Mouse (Mus musculus): ENCODE data around the gene Slc6a17. TPM values are rescaled to one million over a fixed set of nuclear protein-coding genes. Genes with fewer than 3 reads are reported as not detected.

Gene Slc6a17
- 100 to 1,000 TPM; 276 to 290 TPM for total RNA-seq (2021)
- long read RNA-seq, experiment 1, full-length matches to known transcripts = 7 of 68 reads
- long read RNA-seq, experiment 1, partial matches to known transcripts = 2 of 68 reads
- long read RNA-seq, experiment 1, other reads (novel, unspliced or antisense) = 59 of 68 reads
- long read RNA-seq, experiment 2, full-length matches to known transcripts = 17 of 85 reads
- long read RNA-seq, experiment 2, partial matches to known transcripts = 4 of 85 reads
- long read RNA-seq, experiment 2, other reads (novel, unspliced or antisense) = 64 of 85 reads

DNA sequence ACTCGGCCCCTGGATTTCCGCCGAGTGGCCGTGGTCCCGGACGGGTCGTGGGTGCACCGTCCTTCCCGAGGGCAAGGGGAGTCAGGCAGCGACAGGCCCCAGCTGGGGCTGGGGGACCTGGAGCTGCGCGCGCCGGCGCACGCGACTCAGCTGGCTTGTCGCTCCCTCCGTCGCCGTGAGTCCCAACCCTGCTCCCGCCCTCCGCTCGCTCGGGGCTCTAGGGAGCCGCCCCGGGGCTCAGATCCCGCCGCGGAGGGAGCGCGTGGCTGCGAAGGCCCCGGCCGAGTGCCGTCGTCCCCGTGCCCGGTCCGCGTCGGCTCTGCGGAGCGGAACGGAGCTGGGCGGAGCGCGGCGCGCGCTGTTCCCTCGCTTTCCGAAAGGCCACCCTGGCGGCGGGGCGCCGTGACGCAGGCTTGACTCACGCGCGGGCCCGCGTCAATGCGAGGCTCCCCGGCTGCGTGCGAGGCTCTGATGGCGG lies at the start of gene Slc6a17:
Gene Slc6a17, minus strand, starts transcription at position 388 of the 478 bp plus-strand sequence.
- DNase-seq (ENCODE audit: low spot score in 2 of 2) = peak; percentile 87
- peak within 1 kb of the TSS; percentile 77 for H3K4me3 ChIP-seq
- H3K27ac ChIP-seq = peak within 1 kb of the TSS; percentile 95
- peak; percentile 74 for TF ChIP-seq CTCF (conservative IDR thresholded peaks at IDR 0.05)

DNA sequence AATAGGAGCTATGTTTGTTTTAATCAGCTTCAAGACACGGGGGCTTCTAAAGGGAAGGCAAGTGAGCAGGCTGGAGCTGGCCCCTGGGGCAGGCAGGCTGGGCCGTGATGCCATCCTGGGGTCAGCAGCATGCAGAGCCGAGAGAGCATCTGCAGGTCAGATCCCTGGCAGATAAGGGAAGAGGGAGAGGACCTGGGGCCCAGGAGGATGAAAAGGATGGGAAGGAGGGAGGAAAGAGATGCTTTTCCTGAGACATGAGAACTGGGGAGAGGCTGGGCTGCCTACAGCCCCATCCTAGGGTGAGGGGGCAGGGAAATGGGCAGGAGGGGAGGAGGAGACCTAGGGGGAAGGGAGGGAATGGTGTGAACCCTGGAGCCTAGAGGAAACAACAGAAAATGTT lies 47.5 kb upstream of the Slc6a17 start:
- no peak for DNase-seq (ENCODE audit: low spot score in 2 of 2)
- no peak for TF ChIP-seq CTCF (conservative IDR thresholded peaks at IDR 0.05)
- no peak overlapping the region for H3K27ac ChIP-seq
- H3K4me3 ChIP-seq = no peak overlapping the region

DNA sequence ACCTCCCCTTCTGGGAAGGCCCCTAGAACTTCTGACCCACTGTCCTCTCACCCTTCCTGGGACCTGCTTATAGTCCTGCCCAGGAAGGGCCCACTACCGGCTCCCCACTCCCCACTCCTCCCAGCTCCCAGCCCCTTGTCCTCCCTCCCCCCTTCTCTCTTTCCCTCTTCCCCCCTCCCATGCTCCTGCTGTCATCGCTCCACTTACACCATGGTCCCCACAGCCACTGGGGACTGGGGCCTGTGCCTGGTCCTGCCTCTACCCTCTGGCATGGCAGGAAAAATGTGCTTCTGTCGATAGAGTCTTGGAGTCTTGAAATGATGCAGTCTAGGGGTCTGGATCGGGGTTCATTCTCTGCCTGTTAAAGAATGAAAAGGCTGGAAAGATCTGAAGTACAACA lies 46.1 kb upstream of the Slc6a17 start:
- H3K27ac ChIP-seq = no peak overlapping the region
- no peak for TF ChIP-seq CTCF (conservative IDR thresholded peaks at IDR 0.05)
- no peak for DNase-seq (ENCODE audit: low spot score in 2 of 2)
- H3K4me3 ChIP-seq = no peak overlapping the region

GRCm38 (mm10) chr3:107562591-107562990 lies 44.8 kb upstream of the Slc6a17 start:
- no peak overlapping the region for H3K27ac ChIP-seq
- DNase-seq (ENCODE audit: low spot score in 2 of 2) = no peak
- H3K4me3 ChIP-seq = no peak overlapping the region
- TF ChIP-seq CTCF (conservative IDR thresholded peaks at IDR 0.05) = no peak

GRCm38 (mm10) chr3:107562104-107562503 lies 44.3 kb upstream of the Slc6a17 start:
- Histone ChIP-seq H3K4me3 (no peak overlapping the region), H3K27ac (no peak overlapping the region)
- TF ChIP-seq CTCF (conservative IDR thresholded peaks at IDR 0.05) = 0 out of 2 replicates have a peak, but pooled peaks have one; percentile 6
- no peak for DNase-seq (ENCODE audit: low spot score in 2 of 2)

DNA sequence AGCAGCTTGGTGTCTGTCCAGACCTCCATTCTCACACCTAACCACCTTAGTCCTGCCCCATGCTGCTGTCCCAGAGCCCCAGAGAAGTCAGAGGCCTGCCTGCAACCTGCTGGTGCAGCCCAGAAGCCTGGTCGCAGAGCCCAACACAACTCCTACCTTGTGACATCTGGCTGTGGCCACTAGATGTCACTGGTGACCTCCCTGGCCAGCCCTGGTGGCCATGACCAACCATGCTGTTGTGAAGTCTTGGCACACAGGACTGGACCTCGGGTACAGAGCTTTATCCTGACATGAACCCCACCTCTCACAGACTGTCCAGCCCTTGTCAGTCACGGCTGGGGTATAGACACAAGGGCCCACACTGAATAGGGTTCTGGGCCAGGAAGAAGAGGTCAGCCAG lies 41.4 kb upstream of the Slc6a17 start:
- Histone ChIP-seq H3K27ac (no peak overlapping the region), H3K4me3 (no peak overlapping the region)
- TF ChIP-seq CTCF (conservative IDR thresholded peaks at IDR 0.05) = peak; percentile 91
- DNase-seq (ENCODE audit: low spot score in 2 of 2) = peak; percentile 45 to 54

DNA sequence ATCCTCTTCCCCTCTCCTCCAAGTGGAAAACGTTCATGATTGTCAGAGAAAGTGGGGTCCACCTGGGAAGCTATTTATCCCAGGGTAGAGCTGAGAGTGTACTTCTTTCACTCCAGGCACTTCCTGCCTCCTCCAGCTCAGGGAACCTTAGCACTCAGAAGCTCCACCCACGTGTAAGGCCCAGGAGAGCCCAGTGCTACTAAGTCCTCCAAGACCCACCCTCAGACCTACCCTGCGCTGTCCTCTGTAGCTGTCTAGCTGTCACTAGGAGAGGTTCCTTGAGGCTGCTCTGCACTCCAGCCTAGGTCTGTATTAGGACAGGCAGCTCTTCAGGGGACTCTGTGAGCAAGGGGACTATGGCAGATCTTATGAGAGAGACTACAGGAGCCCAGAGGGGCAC lies 40.9 kb upstream of the Slc6a17 start:
- no peak for TF ChIP-seq CTCF (conservative IDR thresholded peaks at IDR 0.05)
- Histone ChIP-seq H3K4me3 (no peak overlapping the region), H3K27ac (no peak overlapping the region)
- no peak for DNase-seq (ENCODE audit: low spot score in 2 of 2)

DNA sequence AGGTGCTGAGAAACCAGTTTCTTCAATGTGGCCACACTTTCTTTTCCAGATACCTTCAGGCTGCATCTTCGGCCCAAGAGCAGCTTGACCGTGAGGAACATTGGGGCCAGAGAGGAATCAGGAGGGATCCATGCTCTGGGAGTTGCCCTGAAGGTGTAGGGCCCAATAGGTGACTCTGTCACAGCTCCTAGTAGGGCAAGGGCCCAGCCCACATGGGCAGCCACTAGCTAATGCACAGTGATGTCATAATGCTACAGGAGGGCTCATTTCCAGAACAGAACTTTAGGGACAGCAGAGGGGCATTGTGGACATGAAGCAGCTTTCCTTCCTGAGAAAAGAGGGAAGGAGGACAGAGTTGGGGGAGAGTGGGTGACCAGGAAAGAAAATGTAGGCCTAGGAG lies 37.0 kb upstream of the Slc6a17 start, which contains the start of gene Ubl4b:
Gene Ubl4b, minus strand, starts transcription at position 232 of the 400 bp plus-strand sequence.
- TF ChIP-seq CTCF (conservative IDR thresholded peaks at IDR 0.05) = no peak
- no peak within 1 kb of the TSS for H3K27ac ChIP-seq
- no peak within 1 kb of the TSS for H3K4me3 ChIP-seq
- no peak for DNase-seq (ENCODE audit: low spot score in 2 of 2)

GRCm38 (mm10) chr3:107550409-107551049 lies 32.7 kb upstream of the Slc6a17 start:
- DNase-seq (ENCODE audit: low spot score in 2 of 2) = peak; percentile 54 to 79
- Histone ChIP-seq H3K4me3 (no peak overlapping the region), H3K27ac (no peak overlapping the region)
- TF ChIP-seq CTCF (conservative IDR thresholded peaks at IDR 0.05) = peak; percentile 84

DNA sequence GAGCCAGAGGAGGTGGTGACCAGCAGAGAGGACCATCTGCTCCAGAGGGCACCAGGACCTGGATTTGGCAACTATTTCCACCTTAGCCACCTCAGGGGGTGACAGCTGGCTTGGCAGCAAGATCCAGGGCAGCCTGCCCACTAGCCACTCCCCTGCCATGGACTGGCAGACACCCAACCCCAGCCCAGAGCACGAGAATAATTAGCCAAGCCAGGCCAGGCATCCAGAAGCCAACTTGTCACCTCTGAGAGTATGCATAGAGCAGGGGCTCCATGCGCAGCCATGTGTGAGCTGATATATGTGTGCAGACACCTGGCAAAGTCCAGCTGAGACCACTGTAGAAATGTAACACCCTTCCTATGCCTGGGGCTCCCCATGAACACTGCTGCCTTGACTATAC lies 29.1 kb upstream of the Slc6a17 start:
- DNase-seq (ENCODE audit: low spot score in 2 of 2) = no peak
- H3K4me3 ChIP-seq = no peak overlapping the region
- no peak for TF ChIP-seq CTCF (conservative IDR thresholded peaks at IDR 0.05)
- no peak overlapping the region for H3K27ac ChIP-seq

- TF ChIP-seq CTCF (conservative IDR thresholded peaks at IDR 0.05) = no peak
- Histone ChIP-seq H3K27ac (no peak overlapping the region), H3K4me3 (no peak overlapping the region)
- DNase-seq (ENCODE audit: low spot score in 2 of 2) = no peak
Measured at GRCm38 (mm10) chr3:107545716-107546412, 28.0 kb upstream of the Slc6a17 start.

DNA sequence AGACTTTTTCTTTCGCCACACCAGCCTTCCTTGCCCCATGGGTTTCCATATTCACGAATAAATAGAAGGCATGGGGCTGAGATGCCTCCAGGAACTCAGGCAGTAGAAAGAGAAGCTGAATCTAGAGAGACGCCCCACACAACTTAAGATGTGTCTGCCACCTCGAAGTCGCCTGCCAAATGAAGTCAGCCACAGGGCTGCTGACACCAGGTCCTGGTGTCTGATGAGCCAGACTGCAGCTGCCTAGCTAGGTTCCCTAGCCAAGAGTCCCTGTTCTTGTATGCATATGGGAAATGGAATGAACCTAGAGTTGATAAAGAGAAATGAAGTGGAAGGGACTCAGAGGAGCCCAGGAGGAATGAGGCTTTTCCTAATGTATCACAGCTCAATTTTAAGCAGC lies 27.5 kb upstream of the Slc6a17 start:
- Histone ChIP-seq H3K27ac (no peak overlapping the region), H3K4me3 (no peak overlapping the region)
- no peak for DNase-seq (ENCODE audit: low spot score in 2 of 2)
- no peak for TF ChIP-seq CTCF (conservative IDR thresholded peaks at IDR 0.05)
